ENCODE assay signal across 20 mouse cellular contexts in genomic region chr17:70915445-70915844, GRCm38 (mm10).
"Had no signal": no experiment of that assay in that cellular context is flagged by ENCODE, and none has a peak within 500 bp of the region (broad histone marks: within the 10 kb centered on the region; RNA-seq: fewer than 3 reads in every experiment).

No protein-coding gene starts in this region.

- H3K9ac ChIP-seq: limb, embryonic 13.5 days; liver, embryonic 13.5 days; midbrain, embryonic 12.5 days; midbrain, embryonic 15.5 days; neural tube, embryonic 12.5 days; neural tube, embryonic 15.5 days; stomach, embryonic 15.5 days had no signal

- H3K4me3 ChIP-seq: limb, embryonic 10.5 days; limb, embryonic 13.5 days; liver, embryonic 13.5 days; midbrain, embryonic 12.5 days; midbrain, embryonic 15.5 days; neural tube, embryonic 12.5 days; neural tube, embryonic 15.5 days; stomach, embryonic 15.5 days had no signal

- ATAC-seq: midbrain, embryonic 15.5 days had no signal

- H3K4me2 ChIP-seq: limb, embryonic 13.5 days; liver, embryonic 13.5 days; midbrain, embryonic 12.5 days; midbrain, embryonic 15.5 days; neural tube, embryonic 12.5 days; neural tube, embryonic 15.5 days; stomach, embryonic 15.5 days had no signal

- DNase-seq: kidney, adult 18-20 months; kidney, adult 9 months; kidney, postnatal 14 days; kidney, postnatal 4 days; layer of hippocampus, adult 9-11 months; liver; liver, embryonic 13.5 days; lung, adult 2 months; lung, postnatal 14 days; lung, postnatal 4 days; right cerebral cortex, adult 18-20 months; right cerebral cortex, postnatal 14 days; spleen, adult 18-20 months had no signal

- H3K36me3 ChIP-seq: limb, embryonic 10.5 days; limb, embryonic 13.5 days; liver, embryonic 13.5 days; midbrain, embryonic 12.5 days; midbrain, embryonic 15.5 days; neural tube, embryonic 12.5 days; neural tube, embryonic 15.5 days; stomach, embryonic 15.5 days had no signal

- H3K9me3 ChIP-seq: limb, embryonic 10.5 days; limb, embryonic 13.5 days; liver, embryonic 13.5 days; midbrain, embryonic 12.5 days; midbrain, embryonic 15.5 days; neural tube, embryonic 12.5 days; neural tube, embryonic 15.5 days; stomach, embryonic 15.5 days had no signal

- H3K4me1 ChIP-seq: limb, embryonic 10.5 days; liver, embryonic 13.5 days; midbrain, embryonic 15.5 days; stomach, embryonic 15.5 days had no signal

- H3K27me3 ChIP-seq: liver, embryonic 13.5 days; midbrain, embryonic 12.5 days; midbrain, embryonic 15.5 days; neural tube, embryonic 12.5 days; neural tube, embryonic 15.5 days; stomach, embryonic 15.5 days had no signal

- H3K27ac ChIP-seq: limb, embryonic 10.5 days; limb, embryonic 13.5 days; liver, embryonic 13.5 days; midbrain, embryonic 12.5 days; midbrain, embryonic 15.5 days; neural tube, embryonic 12.5 days; neural tube, embryonic 15.5 days; stomach, embryonic 15.5 days had no signal
